Mouse (Mus musculus) liver, embryonic 14.5 days (tissue): Measurements from ENCODE around the gene Jmjd7.

Experiments used
- CTCF ChIP-seq: IDR thresholded peaks from 2 replicates; pipeline ENCODE4 v1.5.1; 2016; ENCODE audit warnings: antibody characterized with exemption, low read depth, control low read depth
- EP300 ChIP-seq: IDR thresholded peaks from 2 replicates; pipeline ENCODE4 v1.6.1; 2016; ENCODE audit warnings: antibody characterized with exemption, low read depth

DNA sequence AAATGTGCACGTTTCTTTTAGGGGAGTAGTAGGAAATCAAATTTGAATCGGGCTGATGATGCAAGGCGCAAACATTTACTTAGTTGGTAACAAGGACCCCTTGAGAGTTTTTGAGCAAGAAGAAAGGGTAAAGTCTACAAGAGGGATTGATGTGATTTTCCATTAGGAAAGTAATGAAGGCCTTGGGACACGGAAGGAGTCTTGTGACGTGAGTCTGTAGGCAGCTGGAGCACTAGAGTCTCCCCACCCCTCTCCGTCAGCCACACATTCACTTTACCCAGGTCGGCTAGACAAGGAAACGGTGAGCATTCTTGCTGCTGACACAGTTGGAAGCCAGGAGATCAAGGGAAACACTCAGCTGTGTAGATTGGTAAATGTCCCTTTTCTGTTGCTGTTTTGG is 41.4 kb upstream of the Jmjd7 start:
- TF ChIP-seq CTCF: no peak
- TF ChIP-seq EP300: no peak
